Mouse (Mus musculus) erythroblast, adult 5-6 weeks (primary cell): ENCODE data around the gene Fbln2. TPM values are rescaled to one million over a fixed set of nuclear protein-coding genes. Genes with fewer than 3 reads are reported as not detected.

ENCODE experiments used
- ATAC-seq: replicated peaks from 2 replicates; pipeline ENCODE4 v1.8.0; 2016; ENCODE audit warnings: moderate number of reproducible peaks, mild to moderate bottlenecking, moderate TSS enrichment, inconsistent platforms; ENCODE audit not compliant: poor library complexity, low FRiP score, severe bottlenecking
- total RNA-seq, 2 experiments: library from RNA; stranded (forward) in 1 of 2; stranded (reverse) in 1 of 2; fragments of 150-400 nt in 1 of 2; fragments of 200-764, 138-1000 nt in 1 of 2; gene quantifications; 2 replicates each; pipeline versions ENCODE4 v1.2.3 to v1.2.4; 2015 to 2017; ENCODE audit warnings: low replicate concordance in 2 of 2

The Fbln2 gene
- total RNA-seq, 2 experiments from 2014 or later = not detected

DNA sequence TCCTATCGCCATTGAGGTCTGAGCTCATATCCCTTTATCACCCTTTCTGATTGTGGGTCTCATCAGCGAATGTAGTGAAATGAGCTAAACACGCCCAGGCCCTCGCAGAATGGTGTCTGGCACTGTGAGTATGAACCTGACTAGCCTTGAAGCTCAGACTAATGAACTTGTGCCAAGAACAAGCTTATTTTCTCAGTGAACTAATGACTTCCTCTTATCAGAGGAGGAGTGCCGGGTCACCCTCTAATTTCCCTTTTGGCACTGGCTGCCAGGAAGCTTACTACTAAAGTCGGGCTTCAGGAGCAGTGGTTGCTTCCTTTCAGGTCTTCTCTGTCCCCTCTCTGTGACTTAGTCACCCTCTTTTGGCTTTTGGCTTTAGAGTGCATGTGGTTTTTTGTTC, 12.7 kb downstream of the Fbln2 start:
- ATAC-seq = no peak

DNA sequence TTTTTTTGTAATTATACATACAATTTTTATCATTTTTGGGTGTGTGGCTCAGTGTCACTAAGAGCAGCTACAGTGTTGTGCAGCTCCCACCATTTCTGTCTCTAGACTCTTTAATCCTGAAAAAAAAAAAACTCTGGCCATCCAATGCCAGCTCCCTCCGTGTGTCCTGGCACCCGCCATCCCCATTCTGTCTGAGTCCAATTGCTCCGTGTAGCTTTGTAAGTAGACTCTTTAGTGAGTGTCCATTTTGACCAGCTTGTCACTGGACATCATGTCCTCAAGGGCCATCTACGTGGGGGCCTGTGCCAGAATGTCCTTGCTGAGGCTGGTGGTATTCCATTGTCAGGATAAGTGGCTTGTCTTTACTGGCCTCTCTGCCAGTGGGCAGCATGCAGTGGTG, 13.1 kb downstream of the Fbln2 start:
- no peak for ATAC-seq

DNA sequence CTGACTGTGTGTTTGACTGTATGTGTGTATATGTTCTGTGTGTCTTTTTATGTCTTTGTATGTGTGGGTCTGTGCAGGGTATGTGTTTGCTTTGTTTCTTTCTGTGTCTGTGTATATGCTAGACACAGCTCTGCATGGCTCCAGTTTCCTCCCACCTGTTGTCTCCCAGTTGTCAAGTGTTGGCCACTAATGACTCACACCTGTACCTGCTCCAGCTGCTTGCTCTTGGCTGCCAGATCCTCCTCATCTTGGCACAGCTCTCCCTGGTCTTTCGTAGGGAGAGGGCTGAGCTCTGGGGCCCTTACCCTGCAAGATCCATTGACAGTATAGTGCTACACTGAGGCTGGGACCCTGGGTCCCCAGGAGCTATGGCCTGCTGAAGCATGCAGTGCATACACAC, 13.8 kb downstream of the Fbln2 start:
- no peak for ATAC-seq

DNA sequence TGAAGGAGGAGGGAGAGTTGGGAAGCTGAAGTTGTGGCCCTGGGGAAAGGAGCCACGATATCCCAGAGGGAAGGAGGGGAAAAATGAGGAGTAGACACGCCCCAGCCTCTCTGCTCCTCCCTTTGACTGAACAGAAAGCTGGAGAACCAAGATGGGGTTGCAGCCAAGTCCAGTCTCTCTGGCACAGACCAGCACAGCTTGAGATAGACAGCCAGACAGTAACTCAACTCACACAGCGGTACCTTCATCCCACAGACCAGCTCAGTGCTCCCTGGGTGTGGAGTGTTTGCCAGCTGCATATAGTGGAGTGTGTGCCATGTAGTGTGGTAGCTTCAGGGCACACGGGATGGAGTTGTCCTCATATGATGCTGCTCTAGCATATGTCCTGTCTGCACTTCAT, 16.7 kb downstream of the Fbln2 start:
- no peak for ATAC-seq

DNA sequence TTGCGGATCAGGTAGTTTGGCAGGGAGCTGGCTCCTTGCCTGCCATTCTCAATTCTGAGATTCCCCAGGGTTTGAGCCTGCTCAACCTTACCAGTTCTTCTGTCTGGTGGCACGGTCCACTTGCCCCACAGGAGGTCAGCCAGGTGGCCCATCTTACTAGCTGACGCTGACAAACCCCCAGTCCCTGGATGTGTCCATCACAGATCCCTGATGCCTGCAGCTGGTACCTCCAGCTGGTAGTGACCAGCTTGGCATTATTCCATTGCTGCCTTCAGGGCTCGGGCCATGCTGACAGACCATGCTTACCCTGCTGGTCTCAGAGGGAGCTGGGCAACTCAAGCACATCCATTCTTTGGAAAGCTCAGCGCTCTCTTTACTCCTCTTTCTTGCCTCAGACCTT, 18.7 kb downstream of the Fbln2 start:
- ATAC-seq = no peak

DNA sequence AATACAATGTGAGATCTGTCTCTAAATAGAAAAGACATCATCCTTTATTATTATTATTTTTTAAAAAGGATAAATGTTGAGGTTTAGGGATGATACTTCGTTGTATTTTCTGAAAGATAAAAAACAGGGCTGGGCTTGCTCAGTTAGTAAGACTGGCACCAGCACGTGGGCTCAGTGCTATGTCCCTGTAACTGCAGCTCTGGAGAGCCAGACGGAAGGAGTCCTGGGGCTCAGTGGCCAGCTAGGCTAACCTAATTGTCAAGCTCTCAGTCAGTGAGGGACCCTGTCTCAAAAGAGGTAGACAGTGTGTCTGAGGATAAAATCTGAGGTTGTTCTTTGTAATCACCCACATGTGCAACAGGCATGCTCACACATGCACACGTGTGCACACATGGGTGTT, 19.3 kb downstream of the Fbln2 start:
- no peak for ATAC-seq

DNA sequence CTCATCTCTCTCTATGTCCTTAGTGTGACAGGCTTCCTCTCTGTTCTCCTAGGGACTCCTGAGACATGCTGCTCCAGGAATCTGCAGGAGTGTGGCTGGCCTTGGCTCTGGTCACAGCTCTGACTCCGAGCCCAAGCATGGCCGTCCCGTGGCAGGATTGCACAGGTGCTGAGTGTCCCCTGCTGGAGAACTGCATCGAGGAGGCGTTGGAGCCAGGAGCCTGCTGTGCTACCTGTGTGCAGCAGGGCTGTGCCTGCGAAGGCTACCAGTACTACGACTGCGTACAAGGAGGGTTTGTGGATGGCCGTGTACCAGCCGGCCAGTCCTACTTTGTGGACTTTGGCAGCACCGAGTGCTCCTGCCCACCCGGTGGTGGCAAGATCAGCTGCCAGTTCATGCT, 20.8 kb downstream of the Fbln2 start:
- ATAC-seq = no peak

DNA sequence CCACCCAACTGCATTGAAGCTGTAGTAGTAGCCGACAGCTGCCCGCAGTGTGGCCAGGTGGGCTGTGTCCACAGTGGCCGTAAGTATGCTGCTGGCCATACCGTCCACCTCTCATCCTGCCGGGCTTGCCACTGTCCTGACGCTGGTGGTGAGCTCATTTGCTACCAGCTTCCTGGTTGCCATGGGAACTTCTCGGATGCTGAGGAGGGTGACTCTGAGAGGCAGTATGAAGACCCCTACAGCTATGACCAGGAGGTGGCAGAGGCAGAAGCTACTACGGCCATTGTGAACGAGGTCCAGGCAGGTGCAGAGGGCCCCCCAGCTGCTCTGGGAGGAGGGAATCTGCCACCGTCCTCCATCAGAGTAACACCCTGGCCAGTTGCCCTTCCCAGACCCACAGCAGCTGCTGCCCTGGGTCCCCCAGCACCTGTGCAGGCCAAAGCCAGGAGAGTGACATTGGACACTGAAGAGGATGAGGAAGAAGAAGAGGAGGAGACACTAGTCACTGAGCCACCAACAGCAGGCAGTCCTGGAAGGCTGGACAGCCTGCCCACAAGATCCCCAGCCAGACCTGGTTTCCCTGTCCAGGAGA, 21.3 kb downstream of the Fbln2 start:
- no peak for ATAC-seq

DNA sequence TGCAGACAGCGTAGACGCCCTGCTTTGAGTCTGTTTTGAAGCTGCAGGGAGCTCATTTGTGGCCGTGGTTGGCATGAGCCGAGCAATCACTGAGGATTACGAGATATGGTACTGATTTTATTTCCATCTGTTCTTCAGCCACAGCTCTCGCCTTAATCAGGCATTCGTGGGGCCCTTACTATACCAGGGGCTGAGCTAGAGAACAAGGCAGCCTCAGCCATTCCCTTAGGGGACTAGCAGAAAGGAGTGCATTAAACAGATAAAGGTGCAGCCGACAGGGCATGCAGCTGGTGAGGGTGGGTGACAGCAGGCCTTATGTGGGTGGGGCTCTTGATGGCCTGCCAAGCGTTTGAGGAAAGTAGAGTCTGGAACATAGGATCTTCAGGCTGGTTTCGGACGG, 23.8 kb downstream of the Fbln2 start:
- ATAC-seq = no peak

DNA sequence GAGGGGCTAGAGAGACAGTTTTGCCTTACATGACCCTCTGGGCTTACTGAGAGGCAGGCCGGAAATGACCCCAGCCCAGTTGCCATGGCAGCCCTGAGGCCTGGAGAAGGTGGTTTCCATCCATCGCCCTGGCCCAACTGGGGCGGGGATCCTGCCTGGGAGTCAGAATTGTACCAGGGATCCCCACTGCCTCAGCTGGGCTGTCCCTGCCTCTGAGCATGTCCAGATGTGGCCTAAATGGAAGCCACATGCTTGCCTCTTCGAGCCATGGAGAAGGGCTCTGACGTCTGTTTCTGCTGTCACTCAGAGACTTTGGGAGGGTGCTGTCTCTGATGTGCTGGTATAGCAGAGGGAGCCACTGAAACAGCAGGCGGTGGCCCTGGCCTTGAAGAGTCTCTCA, 24.2 kb downstream of the Fbln2 start:
- no peak for ATAC-seq

DNA sequence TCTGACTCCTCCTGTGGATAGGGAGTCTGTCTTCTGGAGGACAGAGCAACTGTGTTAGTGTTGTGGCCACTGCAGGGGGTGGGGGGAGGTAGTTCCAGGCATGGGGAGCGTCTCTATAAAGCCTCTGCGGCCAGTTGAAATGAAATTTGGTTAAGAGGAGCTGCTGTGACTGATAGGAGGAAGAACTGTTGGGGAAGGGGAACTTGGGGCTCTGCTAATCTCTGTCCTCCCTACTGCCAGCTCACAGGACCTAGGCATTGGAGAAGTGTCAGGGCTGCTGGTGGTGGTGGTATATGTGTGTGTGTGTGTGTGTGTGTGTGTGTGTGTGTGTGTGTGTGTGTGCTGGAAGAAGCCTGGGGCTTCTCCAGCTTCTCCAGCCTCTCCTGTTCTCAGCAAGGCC, 25.0 kb downstream of the Fbln2 start:
- ATAC-seq = no peak

DNA sequence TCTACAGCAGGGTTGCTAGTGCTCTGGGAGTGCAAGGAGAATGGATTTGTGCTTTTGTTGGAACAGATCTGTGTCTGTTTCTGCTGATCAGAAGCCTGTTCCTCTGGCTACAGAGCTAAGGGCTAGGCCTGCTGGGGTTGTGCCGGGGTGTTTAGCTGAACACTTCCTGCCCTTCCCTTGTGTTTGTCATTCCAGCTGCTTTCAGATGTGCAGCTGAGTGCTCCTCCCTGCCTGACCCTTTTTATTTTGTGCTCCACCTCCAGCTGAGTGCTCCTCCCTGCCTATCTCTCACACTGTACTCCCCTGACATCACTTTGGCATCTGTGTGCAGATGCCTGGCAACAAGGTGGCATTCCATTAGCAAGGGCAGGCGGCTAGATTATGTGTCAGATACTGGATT, 28.3 kb downstream of the Fbln2 start:
- ATAC-seq = no peak

DNA sequence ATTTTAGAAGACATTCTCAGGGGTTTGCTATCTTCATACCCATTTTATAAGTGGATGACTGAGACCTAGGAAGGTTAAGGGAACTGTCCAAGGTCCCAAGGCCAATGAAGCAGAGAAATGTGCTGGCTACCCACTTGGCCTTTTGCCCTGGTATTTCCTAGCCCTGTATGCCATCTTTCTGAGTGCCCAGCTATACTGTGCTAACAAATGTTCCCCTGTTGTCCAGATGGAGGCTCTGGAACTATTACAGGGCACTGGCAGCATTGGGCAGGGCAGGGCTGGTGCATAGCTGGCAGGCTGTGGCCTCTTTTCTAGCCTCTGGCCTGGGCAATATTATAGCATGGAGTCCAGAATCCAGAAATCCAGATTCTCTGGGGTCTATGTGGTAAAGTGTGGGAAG, 28.7 kb downstream of the Fbln2 start:
- ATAC-seq = no peak

DNA sequence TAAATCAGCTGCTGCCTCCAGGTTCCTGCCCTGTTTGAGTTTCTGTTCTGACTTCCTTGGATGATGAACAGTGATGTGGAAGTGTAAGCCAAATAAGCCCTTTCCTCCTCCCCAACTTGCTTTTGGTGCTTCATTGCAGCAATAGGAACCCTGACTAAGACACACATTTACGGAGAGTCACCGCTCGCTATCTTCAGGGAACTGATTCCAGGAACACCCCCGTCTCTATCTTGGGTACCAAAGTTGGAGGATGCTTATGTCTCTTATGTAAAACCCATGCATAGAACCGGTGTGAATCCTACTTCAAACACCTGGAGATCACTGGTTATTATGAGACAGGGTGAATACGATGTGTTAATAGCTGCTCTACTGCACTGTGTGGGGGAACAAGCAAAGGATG, 31.1 kb downstream of the Fbln2 start:
- no peak for ATAC-seq

DNA sequence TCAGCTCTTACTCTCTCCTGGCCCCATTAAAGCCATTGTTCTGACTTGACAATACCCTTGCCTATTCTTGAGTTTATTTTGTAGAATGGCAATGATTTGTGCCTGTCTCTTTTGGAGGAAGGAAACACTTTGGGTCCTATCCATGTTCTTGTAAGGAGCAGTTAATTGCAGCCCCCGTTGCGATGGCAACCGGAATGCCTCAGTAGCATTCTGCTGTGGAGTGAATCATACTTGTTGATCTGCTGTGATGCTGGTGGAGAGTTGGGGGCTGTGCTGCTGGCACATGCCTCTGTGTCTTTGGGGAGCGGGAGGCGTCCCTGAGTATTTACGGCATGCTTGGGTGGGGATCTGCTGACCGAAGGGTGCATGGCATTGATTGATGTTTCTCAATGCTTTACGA, 32.1 kb downstream of the Fbln2 start:
- ATAC-seq = no peak

DNA sequence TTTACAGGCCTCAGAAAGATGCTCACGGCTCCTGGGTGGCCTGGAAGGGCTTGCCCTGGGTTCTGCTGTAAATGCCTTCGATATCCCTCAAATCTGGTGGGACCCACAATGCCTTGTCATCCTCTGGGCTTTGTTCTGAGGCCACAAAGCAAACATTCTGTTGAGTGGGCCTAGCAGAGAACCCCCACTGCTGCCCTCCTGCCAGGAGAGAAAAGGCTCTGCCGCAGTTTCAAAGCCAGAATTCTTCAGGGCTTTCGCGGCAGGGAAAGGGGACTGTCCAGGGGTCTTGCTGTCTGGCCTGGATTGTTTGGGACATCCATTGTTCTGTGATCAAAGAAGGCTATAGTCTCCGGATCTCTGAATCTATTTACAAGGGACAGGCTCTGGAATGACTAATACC, 33.1 kb downstream of the Fbln2 start:
- no peak for ATAC-seq

DNA sequence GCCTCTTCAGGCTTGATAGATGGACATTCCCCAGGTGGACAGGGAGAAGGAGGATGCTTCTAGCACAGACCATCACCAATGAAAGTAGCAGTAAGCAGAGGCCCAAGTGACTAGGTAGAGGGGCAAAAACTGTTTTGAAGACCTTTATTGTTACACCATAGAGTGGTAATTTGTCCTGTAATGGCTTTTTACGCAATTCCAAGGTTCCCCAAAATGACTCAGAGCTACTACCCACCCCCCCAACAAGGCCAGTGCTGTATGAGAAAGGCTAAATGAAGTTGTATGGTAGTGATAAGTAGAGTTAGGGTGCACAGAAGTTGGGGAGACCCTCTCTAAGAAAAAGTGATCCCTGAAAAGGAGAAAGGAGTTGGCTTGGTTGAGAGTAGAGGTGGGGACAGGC, 35.1 kb downstream of the Fbln2 start:
- no peak for ATAC-seq

DNA sequence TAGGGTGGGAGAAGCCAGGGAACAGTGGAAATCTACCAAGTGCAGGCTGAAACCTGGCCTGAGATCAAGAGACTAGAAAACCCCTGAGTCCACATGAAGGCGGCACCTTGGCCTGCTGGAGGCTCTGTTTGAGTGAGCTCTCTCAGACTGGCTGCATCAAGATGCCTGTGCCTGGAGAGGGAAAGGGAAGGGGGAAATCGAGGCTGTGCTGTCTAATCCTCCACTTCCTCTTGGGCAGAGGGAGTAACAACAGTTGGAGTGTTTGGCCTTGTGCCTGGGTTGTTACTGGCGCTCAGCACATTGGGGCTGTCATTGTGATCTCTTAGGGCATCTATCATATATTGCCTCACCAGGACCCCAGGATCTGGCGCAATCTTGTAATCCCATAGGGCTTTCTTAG, 36.4 kb downstream of the Fbln2 start:
- ATAC-seq = no peak

DNA sequence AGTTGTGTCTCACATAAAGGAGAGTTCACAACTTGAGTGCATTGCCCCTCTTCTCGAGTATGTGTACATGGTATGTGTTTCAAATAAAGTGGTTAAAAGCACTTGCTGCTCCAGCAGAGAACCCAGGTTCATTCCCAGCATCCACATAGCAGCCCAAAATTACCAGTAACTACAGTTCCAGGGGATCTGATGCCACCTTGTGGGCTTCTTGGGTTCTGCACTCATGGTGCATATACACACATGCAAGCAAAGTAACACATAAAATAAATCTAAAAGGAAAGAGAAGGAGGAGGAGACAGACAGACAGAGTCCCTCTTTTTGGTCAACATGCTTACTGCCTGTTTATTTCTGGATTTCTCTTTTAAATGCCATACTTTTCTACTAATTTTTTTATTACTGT, 37.5 kb downstream of the Fbln2 start:
- no peak for ATAC-seq

DNA sequence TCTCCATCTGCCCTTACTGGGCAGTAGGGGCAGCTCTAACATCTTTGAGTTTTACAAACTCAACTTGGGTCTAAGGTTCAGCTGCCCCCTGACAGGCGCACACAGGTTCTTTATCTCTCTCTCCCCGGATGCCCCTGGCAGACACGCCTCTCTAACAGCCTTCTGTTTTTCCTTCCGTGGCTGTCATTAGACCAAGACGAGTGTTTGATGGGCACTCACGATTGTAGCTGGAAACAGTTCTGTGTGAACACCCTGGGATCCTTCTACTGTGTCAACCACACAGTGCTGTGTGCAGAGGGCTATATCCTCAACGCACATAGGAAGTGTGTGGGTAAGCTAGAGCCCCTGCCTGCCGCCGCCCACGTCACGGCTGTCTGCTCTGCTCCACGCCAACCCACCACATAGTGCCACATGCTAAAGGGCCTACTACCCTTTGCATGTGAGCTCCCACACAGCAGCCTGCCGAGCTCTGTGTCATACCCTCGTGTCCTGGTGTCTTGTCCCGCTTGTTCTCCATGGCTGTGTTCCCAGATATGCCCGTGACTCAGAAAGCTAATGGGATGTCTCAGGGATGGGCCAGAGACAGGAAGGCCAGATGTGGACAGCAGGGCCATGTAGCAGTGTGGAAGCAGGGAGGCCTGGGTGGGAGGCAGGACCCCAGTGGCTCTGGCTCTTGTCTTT, 47.3 kb downstream of the Fbln2 start:
- no peak for ATAC-seq

DNA sequence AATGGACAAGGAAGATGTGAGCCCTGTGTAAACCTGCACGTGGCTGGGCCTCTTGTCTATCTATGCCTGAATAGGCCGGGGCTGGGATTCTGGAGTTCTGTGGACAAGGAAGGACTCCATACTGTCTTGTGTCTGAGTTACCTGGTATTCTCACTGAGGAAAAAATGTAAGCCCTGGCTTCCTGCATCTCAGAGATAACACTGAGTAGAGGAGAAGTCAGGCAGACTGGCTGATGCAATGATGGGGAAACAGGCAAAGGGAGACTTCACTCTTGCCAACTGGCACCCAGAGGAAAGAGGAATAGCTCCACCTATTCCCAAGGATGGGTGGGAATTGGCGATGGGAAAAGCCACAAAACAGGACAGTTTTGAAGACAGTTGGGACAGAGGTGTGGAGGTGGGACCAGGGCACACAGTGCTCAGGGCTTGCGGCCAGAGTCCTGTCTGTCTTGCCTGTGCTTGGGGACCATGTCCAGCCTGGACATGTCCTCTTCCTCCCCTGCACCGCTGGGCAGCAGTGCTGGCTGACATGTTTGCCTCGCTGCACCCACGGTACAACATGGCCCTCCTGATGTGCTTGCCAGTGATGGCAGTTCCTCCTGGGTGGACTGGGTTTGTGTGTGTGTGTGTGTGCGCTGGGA, 48.2 kb downstream of the Fbln2 start:
- ATAC-seq = no peak

DNA sequence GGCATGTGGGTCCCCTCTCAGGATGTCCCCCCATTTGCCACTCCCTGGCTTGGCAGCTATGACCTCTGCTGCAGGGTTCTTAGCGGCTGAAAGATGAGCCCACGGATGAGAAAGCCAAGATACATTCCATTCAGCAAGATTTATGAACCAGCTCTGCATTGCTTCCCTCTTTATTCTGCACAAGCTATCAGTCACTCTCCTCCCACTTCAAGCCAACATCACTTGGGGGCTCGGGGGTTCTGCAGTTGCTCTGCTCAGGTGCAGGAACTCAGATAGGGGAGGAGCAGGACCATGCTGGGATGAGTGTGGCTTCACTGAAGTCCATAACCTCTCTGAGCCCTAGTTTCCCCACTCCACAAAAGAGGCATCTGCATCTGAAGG, 48.7 kb downstream of the Fbln2 start:
- no peak for ATAC-seq
